Mouse (Mus musculus) neural tube, embryonic 15.5 days (tissue): ENCODE data around the gene Cyp2j13. TPM values are rescaled to one million over a fixed set of nuclear protein-coding genes. Genes with fewer than 3 reads are reported as not detected.

Source experiments
- polyA plus RNA-seq: library from polyadenylated mRNA; unstranded; fragments of >200 nt; fragmentation: Nextera tagmentation; extraction: Ambion mirVana; gene quantifications from 2 replicates; pipeline ENCODE4 v1.2.1, GENCODE M21; 2015

The Cyp2j13 gene
- polyA plus RNA-seq, 1 experiment from 2014 or later, result not detected

Other genes with a start within 250 kb of the Cyp2j13 start
- gene Hook1, start 110.3 kb downstream of the Cyp2j13 start, polyA plus RNA-seq, result 56.4 and 69.6 TPM in 2 replicates
- not detected in 2 replicates for gene Cyp2j12, start 63.6 kb upstream of the Cyp2j13 start, polyA plus RNA-seq
- gene Cyp2j7, start 159.1 kb upstream of the Cyp2j13 start, polyA plus RNA-seq, result not detected in 2 replicates